Mouse (Mus musculus) bone marrow macrophage, adult 2 months (primary cell): ENCODE measurements around the gene Prnp.

Experiments used
- CTCF ChIP-seq: IDR thresholded peaks from 2 replicates; pipeline ENCODE4 v1.5.1; 2012; ENCODE audit warnings: low read depth, mild to moderate bottlenecking, low read length, moderate library complexity
- POLR2A ChIP-seq: IDR thresholded peaks from 2 replicates; pipeline ENCODE4 v1.6.1; 2012; ENCODE audit warnings: mild to moderate bottlenecking, low read depth, low read length, borderline replicate concordance

DNA sequence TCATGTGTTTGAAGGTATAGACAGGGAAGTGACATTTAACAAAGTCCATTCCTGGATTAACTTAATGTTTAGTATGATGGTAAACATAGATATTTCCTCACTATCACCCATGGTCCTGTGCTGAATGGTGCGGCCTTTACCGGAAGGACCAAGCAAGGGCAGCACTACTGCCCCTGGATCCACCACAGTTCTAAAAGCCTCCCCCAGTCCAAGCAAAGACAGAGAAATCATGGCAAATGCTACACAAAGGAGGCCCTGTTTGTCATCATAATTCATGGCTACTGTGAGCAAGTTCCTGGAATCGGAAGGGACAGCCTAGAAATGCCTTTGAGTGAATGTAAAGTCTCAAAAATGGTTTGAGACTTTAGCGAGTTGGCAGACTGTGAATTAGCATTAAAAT lies 13.7 kb upstream of the Prnp start:
- no peak for TF ChIP-seq CTCF
- no peak for TF ChIP-seq POLR2A
